Mouse (Mus musculus) B cell, adult 67 days (primary cell): ENCODE results near the gene Rragb. TPM values are rescaled to one million over a fixed set of nuclear protein-coding genes. Genes with fewer than 3 reads are reported as not detected.

ENCODE experiments used
- total RNA-seq, 2 experiments: library from RNA; stranded (reverse); gene quantifications; 4 replicates each; pipeline ENCODE4 v1.2.4; 2023

Gene Rragb
- total RNA-seq = 10 to 100 TPM; 10.9 to 13.8 TPM

GRCm38 (mm10) chrX:153139734-153140515, at the start of gene Rragb:
TSS of gene Rragb (plus strand) at chrX:153139981.

DNA sequence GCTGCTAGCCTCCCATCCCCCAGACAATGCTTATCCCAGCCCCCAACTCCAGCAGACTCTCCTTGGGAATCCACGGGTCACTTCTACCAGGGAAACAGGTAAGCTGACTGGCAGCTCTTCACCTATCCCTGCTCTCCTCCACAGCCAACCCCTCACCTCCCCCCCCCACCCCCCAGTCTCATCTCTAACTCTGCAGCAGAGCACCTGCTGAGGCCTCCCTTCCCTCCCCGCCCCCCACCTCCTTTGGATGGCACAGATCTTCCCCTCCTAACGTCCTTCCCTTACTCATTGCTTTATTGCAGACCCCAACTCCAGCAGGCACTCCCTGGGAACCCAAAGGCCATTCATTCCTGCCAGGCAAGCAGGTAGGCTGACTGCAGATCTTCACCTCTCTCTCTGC, 21.3 kb upstream of the Rragb start, which contains the start of gene Foxr2:
Foxr2 (plus strand) TSS at position 301 of the 400 bp plus-strand sequence.

Other genes with a start within 250 kb of the Rragb start
- under 1 TPM in 1 of 2 experiments, not detected in 1; 0.49 TPM for gene Usp51, start 133.5 kb upstream of the Rragb start, total RNA-seq
- under 1 TPM in 1 of 2 experiments, not detected in 1; 0.38 TPM for gene Mageh1, start 102.4 kb upstream of the Rragb start, total RNA-seq
- gene Foxr2, start 21.2 kb upstream of the Rragb start, total RNA-seq = not detected
- 1 to 10 TPM; 3.2 to 6.9 TPM for gene Klf8, start 97.5 kb downstream of the Rragb start, total RNA-seq